Mouse (Mus musculus): ENCODE data around the gene Fam222b. TPM values are rescaled to one million over a fixed set of nuclear protein-coding genes. Genes with fewer than 3 reads are reported as not detected.
A peak's percentile ranks its signal among the peaks of the same experiment; 100 is the strongest.
"Not testable (repeated sequence)": the region's sequence is repeated elsewhere in the genome, so short reads cannot be mapped to it uniquely, and the experiment has no call there.

Fam222b gene
- polyA plus RNA-seq, 1 experiment from 2014 or later, result 28.7 TPM

- no peak for DNase-seq (ENCODE audit: low spot score)
- H3K9ac ChIP-seq, result peak overlapping the region; percentile 52
- 54% methylated on average over 10 of the region's 10 CpGs for WGBS
- peak overlapping the region; percentile 96 for H3K27ac ChIP-seq
- ATAC-seq (ENCODE audit: low FRiP score), result no peak
- peak overlapping the region; percentile 79 for H3K4me2 ChIP-seq (replicated peaks)
- H3K4me3 ChIP-seq (replicated peaks; ENCODE audit: low read length), result peak overlapping the region; percentile 79; the same call in 1 of the 2 replicates
- peaks cover 25% of the 10 kb centered on the region for H3K4me1 ChIP-seq (replicated peaks; ENCODE audit: control insufficient read depth, insufficient read depth, low read length)
- H3K9me3 ChIP-seq (ENCODE audit: control insufficient read depth, low read length), result no peaks in the 10 kb centered on the region
- peaks cover 33% of the 10 kb centered on the region for H3K36me3 ChIP-seq (replicated peaks; ENCODE audit: control insufficient read depth, insufficient read depth)
- no peaks in the 10 kb centered on the region for H3K27me3 ChIP-seq (ENCODE audit: control insufficient read depth, insufficient read depth, low read length)
Observed at GRCm38 (mm10) chr11:78183884-78184514, 89.5 kb downstream of the Fam222b start.

GRCm38 (mm10) chr11:78184702-78185101 lies 90.2 kb downstream of the Fam222b start:
- not testable (repeated sequence) for H3K9ac ChIP-seq; H3K27me3 ChIP-seq (ENCODE audit: control insufficient read depth, insufficient read depth, low read length); H3K4me2 ChIP-seq (replicated peaks); ATAC-seq (ENCODE audit: low FRiP score); H3K4me3 ChIP-seq (replicated peaks; ENCODE audit: low read length); H3K27ac ChIP-seq; DNase-seq (ENCODE audit: low spot score); H3K9me3 ChIP-seq (ENCODE audit: control insufficient read depth, low read length)
- H3K4me1 ChIP-seq (replicated peaks; ENCODE audit: control insufficient read depth, insufficient read depth, low read length), result peaks cover 20% of the 10 kb centered on the region
- WGBS, result 97% methylated on average over 6 of the region's 6 CpGs
- H3K36me3 ChIP-seq (replicated peaks; ENCODE audit: control insufficient read depth, insufficient read depth), result peaks cover 26% of the 10 kb centered on the region

- ATAC-seq (ENCODE audit: low FRiP score), result peak; percentile 70
- H3K4me3 ChIP-seq (replicated peaks; ENCODE audit: low read length), result peak within 1 kb of the TSS; percentile 73
- H3K4me2 ChIP-seq (replicated peaks), result peak within 1 kb of the TSS; percentile 60
- peaks cover 31% of the 10 kb centered on the region for H3K36me3 ChIP-seq (replicated peaks; ENCODE audit: control insufficient read depth, insufficient read depth)
- peak within 1 kb of the TSS; percentile 91 for H3K27ac ChIP-seq
- H3K4me1 ChIP-seq (replicated peaks; ENCODE audit: control insufficient read depth, insufficient read depth, low read length), result peaks cover 15% of the 10 kb centered on the region
- under 1% methylated on average over 77 of the region's 80 CpGs for WGBS
- peak; percentile 69 for DNase-seq (ENCODE audit: low spot score)
- no peaks in the 10 kb centered on the region for H3K27me3 ChIP-seq (ENCODE audit: control insufficient read depth, insufficient read depth, low read length)
- H3K9me3 ChIP-seq (ENCODE audit: control insufficient read depth, low read length), result no peaks in the 10 kb centered on the region
- peak within 1 kb of the TSS; percentile 83 for H3K9ac ChIP-seq
Observed at GRCm38 (mm10) chr11:78188331-78189233, 94.1 kb downstream of the Fam222b start, which contains the start of gene Rab34. Gene Rab34 (plus strand): TSS chr11:78188430.

GRCm38 (mm10) chr11:78189234-78190040 lies 95.0 kb downstream of the Fam222b start:
- peak; percentile 73 for ATAC-seq (ENCODE audit: low FRiP score)
- Histone ChIP-seq H3K36me3 (replicated peaks; ENCODE audit: control insufficient read depth, insufficient read depth) (peaks cover 36% of the 10 kb centered on the region), H3K9me3 (ENCODE audit: control insufficient read depth, low read length) (no peaks in the 10 kb centered on the region), H3K4me1 (replicated peaks; ENCODE audit: control insufficient read depth, insufficient read depth, low read length) (peaks cover 8% of the 10 kb centered on the region), H3K27ac (peak overlapping the region; percentile 91), H3K27me3 (ENCODE audit: control insufficient read depth, insufficient read depth, low read length) (no peaks in the 10 kb centered on the region), H3K4me2 (replicated peaks) (peak overlapping the region; percentile 60), H3K9ac (peak overlapping the region; percentile 83), H3K4me3 (replicated peaks; ENCODE audit: low read length) (peak overlapping the region; percentile 73)
- DNase-seq (ENCODE audit: low spot score), result peak; percentile 76
- WGBS, result under 1% methylated on average over 42 of the region's 42 CpGs

- peak overlapping the region; percentile 60 for H3K4me2 ChIP-seq (replicated peaks)
- H3K9ac ChIP-seq, result peak overlapping the region; percentile 83; the same call in 1 of the 2 replicates
- H3K9me3 ChIP-seq (ENCODE audit: control insufficient read depth, low read length), result no peaks in the 10 kb centered on the region
- H3K36me3 ChIP-seq (replicated peaks; ENCODE audit: control insufficient read depth, insufficient read depth), result peaks cover 36% of the 10 kb centered on the region
- 74% methylated on average over 6 of the region's 6 CpGs for WGBS
- no peak for DNase-seq (ENCODE audit: low spot score)
- ATAC-seq (ENCODE audit: low FRiP score), result no peak
- peak overlapping the region; percentile 73; the same call in 1 of the 2 replicates for H3K4me3 ChIP-seq (replicated peaks; ENCODE audit: low read length)
- H3K4me1 ChIP-seq (replicated peaks; ENCODE audit: control insufficient read depth, insufficient read depth, low read length), result peaks cover 10% of the 10 kb centered on the region
- no peaks in the 10 kb centered on the region for H3K27me3 ChIP-seq (ENCODE audit: control insufficient read depth, insufficient read depth, low read length)
- peak overlapping the region; percentile 91 for H3K27ac ChIP-seq
Observed at GRCm38 (mm10) chr11:78190041-78190440, 95.6 kb downstream of the Fam222b start.

GRCm38 (mm10) chr11:78193113-78193512 lies 98.7 kb downstream of the Fam222b start, which contains the start of gene Proca1:
Gene Proca1 (plus strand): TSS chr11:78193392.
- no peak for DNase-seq (ENCODE audit: low spot score)

GRCm38 (mm10) chr11:78194411-78195100 lies 100.1 kb downstream of the Fam222b start:
- Histone ChIP-seq H3K36me3 (replicated peaks; ENCODE audit: control insufficient read depth, insufficient read depth) (peaks cover 36% of the 10 kb centered on the region), H3K27ac (no peak overlapping the region), H3K9ac (no peak overlapping the region), H3K4me1 (replicated peaks; ENCODE audit: control insufficient read depth, insufficient read depth, low read length) (peaks cover 10% of the 10 kb centered on the region), H3K27me3 (ENCODE audit: control insufficient read depth, insufficient read depth, low read length) (no peaks in the 10 kb centered on the region), H3K4me3 (replicated peaks; ENCODE audit: low read length) (peak overlapping the region; percentile 18), H3K9me3 (ENCODE audit: control insufficient read depth, low read length) (no peaks in the 10 kb centered on the region), H3K4me2 (replicated peaks) (peak overlapping the region; percentile 43)
- no peak for DNase-seq (ENCODE audit: low spot score)
- 4% methylated on average over 30 of the region's 30 CpGs for WGBS
- peak; percentile 45; the same call in 1 of the 2 replicates for ATAC-seq (ENCODE audit: low FRiP score)

More at GRCm38 (mm10) chr11:78193113-78193512, 98.7 kb downstream of the Fam222b start, which contains the start of gene Proca1:
- no peaks in the 10 kb centered on the region for H3K9me3 ChIP-seq (ENCODE audit: control insufficient read depth, low read length)
- ATAC-seq (ENCODE audit: low FRiP score), result no peak
- peaks cover 10% of the 10 kb centered on the region for H3K4me1 ChIP-seq (replicated peaks; ENCODE audit: control insufficient read depth, insufficient read depth, low read length)
- H3K36me3 ChIP-seq (replicated peaks; ENCODE audit: control insufficient read depth, insufficient read depth), result peaks cover 36% of the 10 kb centered on the region
- H3K4me2 ChIP-seq (replicated peaks), result peak within 1 kb of the TSS; percentile 43
- no peak within 1 kb of the TSS for H3K27ac ChIP-seq
- no peaks in the 10 kb centered on the region for H3K27me3 ChIP-seq (ENCODE audit: control insufficient read depth, insufficient read depth, low read length)
- H3K4me3 ChIP-seq (replicated peaks; ENCODE audit: low read length), result no peak within 1 kb of the TSS; the same call in 1 of the 2 replicates
- WGBS, result 91% methylated on average over 1 of the region's 1 CpGs
- H3K9ac ChIP-seq, result no peak within 1 kb of the TSS

GRCm38 (mm10) chr11:78195101-78195863 lies 100.8 kb downstream of the Fam222b start:
- no peak for ATAC-seq (ENCODE audit: low FRiP score)
- Histone ChIP-seq H3K9ac (no peak overlapping the region), H3K36me3 (replicated peaks; ENCODE audit: control insufficient read depth, insufficient read depth) (peaks cover 34% of the 10 kb centered on the region), H3K4me1 (replicated peaks; ENCODE audit: control insufficient read depth, insufficient read depth, low read length) (peaks cover 2% of the 10 kb centered on the region; the same call in 1 of the 2 replicates), H3K27me3 (ENCODE audit: control insufficient read depth, insufficient read depth, low read length) (no peaks in the 10 kb centered on the region), H3K4me3 (replicated peaks; ENCODE audit: low read length) (peak overlapping the region; percentile 18), H3K9me3 (ENCODE audit: control insufficient read depth, low read length) (no peaks in the 10 kb centered on the region), H3K4me2 (replicated peaks) (peak overlapping the region; percentile 43), H3K27ac (no peak overlapping the region)
- WGBS, result 65% methylated on average over 23 of the region's 23 CpGs
- no peak for DNase-seq (ENCODE audit: low spot score)
